Mouse (Mus musculus) G1E (cell line): Measurements from ENCODE around the gene Inha.

Experiments used
- CTCF ChIP-seq: IDR thresholded peaks from 2 replicates; pipeline ENCODE4 v1.5.1; 2012; ENCODE audit warnings: low read depth, low read length, inconsistent platforms, mixed read lengths
- GATA1 ChIP-seq: IDR thresholded peaks from 2 replicates; pipeline ENCODE4 v1.6.1; 2012; ENCODE audit warnings: borderline replicate concordance, low read length, inconsistent platforms, mixed read lengths
- GATA2 ChIP-seq: IDR thresholded peaks from 2 replicates; pipeline ENCODE4 v1.6.1; 2012; ENCODE audit warnings: low read depth, low read length, inconsistent platforms, borderline replicate concordance
- POLR2AphosphoS5 ChIP-seq: IDR thresholded peaks from 2 replicates; pipeline ENCODE4 v1.6.1; 2012; ENCODE audit warnings: low read depth, low read length, inconsistent platforms; ENCODE audit not compliant: insufficient replicate concordance
- TAL1 ChIP-seq: conservative IDR thresholded peaks from 2 replicates; pipeline ENCODE4 v1.6.1; 2012; ENCODE audit warnings: low read depth, low read length, inconsistent platforms, mixed read lengths

GRCm38 (mm10) chr1:75478916-75479634, 27.8 kb upstream of the Inha start, which contains the start of the genes Chpf and Tmem198:
- TF ChIP-seq CTCF = no peak
- no peak for TF ChIP-seq POLR2AphosphoS5
- TF ChIP-seq TAL1 = no peak
- no peak for TF ChIP-seq GATA1
- no peak for TF ChIP-seq GATA2
